Mouse (Mus musculus) kidney, postnatal 0 days (tissue): ENCODE measurements around the gene Sprr1a. TPM values are rescaled to one million over a fixed set of nuclear protein-coding genes. Genes with fewer than 3 reads are reported as not detected.
"Not testable (repeated sequence)": the region's sequence is repeated elsewhere in the genome, so short reads cannot be mapped to it uniquely, and the experiment has no call there.

Experiments
- ATAC-seq: fragments of 200-750 bp; cut with Nextera tagmentation; replicated peaks from 2 replicates; pipeline ENCODE4 v1.8.0; 2017; ENCODE audit warnings: low read depth, moderate number of reproducible peaks, moderate TSS enrichment, moderate library complexity; ENCODE audit not compliant: low FRiP score
- DNase-seq: peaks from one replicate; pipeline ENCODE4 v3.0.0-alpha.2; 2016; ENCODE audit warnings: low spot score
- H3K27ac ChIP-seq: fragments of 300-500 bp; sonication (generic); 2 replicates; pipeline ENCODE4 v1.5.1; 2014; ENCODE audit warnings: mild to moderate bottlenecking
- H3K27me3 ChIP-seq: fragments of 300-500 bp; sonication (generic); 2 replicates; pipeline ENCODE4 v1.6.1; 2014; ENCODE audit warnings: low read length, mixed read lengths; ENCODE audit not compliant: insufficient read depth
- H3K36me3 ChIP-seq: fragments of 300-500 bp; sonication (generic); 2 replicates; pipeline ENCODE4 v1.6.1; 2014; ENCODE audit warnings: low read length, mixed read lengths; ENCODE audit not compliant: insufficient read depth
- H3K4me1 ChIP-seq: fragments of 300-500 bp; sonication (generic); replicated peaks from 2 replicates; pipeline ENCODE4 v1.6.1; 2014; ENCODE audit warnings: antibody characterized with exemption, low read length, mixed read lengths; ENCODE audit not compliant: insufficient read depth
- H3K4me2 ChIP-seq: fragments of 300-500 bp; sonication (generic); 2 replicates; pipeline ENCODE4 v1.6.1; 2014; ENCODE audit warnings: mild to moderate bottlenecking, low read length, moderate library complexity, mixed read lengths
- H3K4me3 ChIP-seq: fragments of 300-500 bp; sonication (generic); replicated peaks from 2 replicates; pipeline ENCODE4 v1.5.1; 2014; ENCODE audit warnings: low read depth, low read length
- H3K9ac ChIP-seq: fragments of 300-500 bp; sonication (generic); 2 replicates; pipeline ENCODE4 v1.6.1; 2014; ENCODE audit warnings: low read depth, low read length
- H3K9me3 ChIP-seq: fragments of 300-500 bp; sonication (generic); replicated peaks from 2 replicates; pipeline ENCODE4 v1.6.1; 2016; ENCODE audit warnings: low read length, inconsistent platforms, mixed read lengths
- CTCF ChIP-seq: IDR thresholded peaks from 2 replicates; pipeline ENCODE4 v1.5.1; 2016; ENCODE audit warnings: antibody characterized with exemption, low read depth, mild to moderate bottlenecking, moderate library complexity
- WGBS: fragments of 180-500 bp; shearing (Covaris S2); extraction: QIAGEN DNeasy Blood & Tissue Kit; methylation state at CpG from one replicate; pipeline ENCODE4 v1.1.7; 2014; 5-methylcytosine and 5-hydroxymethylcytosine counted together
- polyA plus RNA-seq: library from polyadenylated mRNA; unstranded; fragments of >200 nt; fragmentation: Nextera tagmentation; extraction: Ambion mirVana; gene quantifications from 2 replicates; pipeline ENCODE4 v1.2.1, GENCODE M21; 2015

Sprr1a gene
- 96.3 and 137 TPM in 2 replicates for polyA plus RNA-seq

DNA sequence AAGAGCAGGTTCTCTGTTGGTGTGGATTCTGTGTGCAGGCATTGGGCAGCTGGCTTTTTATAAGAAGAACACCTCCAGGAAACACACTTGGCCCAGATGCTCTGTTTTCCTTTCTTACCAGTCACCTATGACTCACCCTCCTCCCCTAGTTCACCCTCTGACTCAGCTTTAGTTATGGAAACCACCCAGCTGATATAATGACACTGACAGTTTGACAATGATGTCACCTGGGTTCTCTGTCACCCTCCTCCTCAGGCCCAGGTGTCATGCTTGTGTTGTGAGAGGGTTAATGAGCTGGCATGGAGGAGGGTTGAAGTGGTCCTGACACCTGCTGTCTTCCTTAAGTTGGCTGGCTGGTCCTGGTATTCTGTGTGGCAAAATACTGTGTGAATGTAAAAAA, at the start of gene Sprr1a:
Gene Sprr1a (minus strand): TSS at position 33 of the 400 bp plus-strand sequence.
- Histone ChIP-seq H3K4me2 (no peak within 1 kb of the TSS), H3K4me1 (no peaks in the 10 kb centered on the region), H3K9ac (no peak within 1 kb of the TSS), H3K27me3 (no peaks in the 10 kb centered on the region), H3K36me3 (no peaks in the 10 kb centered on the region), H3K27ac (no peak within 1 kb of the TSS), H3K9me3 (no peaks in the 10 kb centered on the region), H3K4me3 (no peak within 1 kb of the TSS)
- no peak for ATAC-seq
- no peak for DNase-seq
- TF ChIP-seq CTCF = no peak

- Histone ChIP-seq H3K4me3 (no peak within 1 kb of the TSS), H3K4me2 (no peak within 1 kb of the TSS), H3K4me1 (no peaks in the 10 kb centered on the region), H3K9me3 (no peaks in the 10 kb centered on the region), H3K9ac (no peak within 1 kb of the TSS), H3K27ac (no peak within 1 kb of the TSS), H3K36me3 (no peaks in the 10 kb centered on the region), H3K27me3 (no peaks in the 10 kb centered on the region)
- DNase-seq (no peak), ATAC-seq (no peak)
- 85% methylated on average over 3 of the region's 3 CpGs for WGBS
- TF ChIP-seq CTCF = no peak
Observed at GRCm38 (mm10) chr3:92534411-92534810, 48.7 kb upstream of the Sprr1a start, which contains the start of gene 2310046K23Rik. 2310046K23Rik (minus strand) TSS chr3:92534511.

DNA sequence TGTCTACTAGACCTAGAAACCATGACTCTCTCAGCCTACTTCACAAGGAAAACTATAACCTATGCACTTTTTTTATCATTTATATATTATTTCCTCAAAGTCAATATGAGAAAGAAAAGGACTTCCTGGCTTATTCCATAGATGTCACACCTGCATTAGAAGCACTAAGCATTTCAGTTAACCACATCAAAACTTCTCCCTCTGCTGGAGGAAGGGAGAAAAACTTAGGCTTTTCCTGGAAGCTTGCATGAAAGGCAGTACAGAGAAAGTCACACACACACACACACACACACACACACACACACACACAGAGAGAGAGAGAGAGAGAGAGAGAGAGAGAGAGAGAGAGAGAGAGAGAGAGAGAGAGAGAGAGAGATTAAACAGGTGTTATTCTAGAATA, 26.6 kb upstream of the Sprr1a start:
- no peaks in the 10 kb centered on the region for H3K36me3 ChIP-seq
- H3K27me3 ChIP-seq = no peaks in the 10 kb centered on the region
- no peaks in the 10 kb centered on the region for H3K4me1 ChIP-seq
- peak; percentile 61; the same call in 1 of the 2 replicates for TF ChIP-seq CTCF
- H3K4me2 ChIP-seq = no peak overlapping the region
- no peak overlapping the region for H3K27ac ChIP-seq
- no peak overlapping the region for H3K4me3 ChIP-seq
- peak; percentile 49 for DNase-seq
- ATAC-seq = no peak
- H3K9ac ChIP-seq = no peak overlapping the region
- H3K9me3 ChIP-seq = no peaks in the 10 kb centered on the region

GRCm38 (mm10) chr3:92510786-92511185, 25.1 kb upstream of the Sprr1a start:
- Histone ChIP-seq H3K9ac (no peak overlapping the region), H3K4me1 (no peaks in the 10 kb centered on the region), H3K4me2 (no peak overlapping the region), H3K27ac (no peak overlapping the region), H3K27me3 (no peaks in the 10 kb centered on the region), H3K36me3 (no peaks in the 10 kb centered on the region), H3K9me3 (no peaks in the 10 kb centered on the region), H3K4me3 (no peak overlapping the region)
- DNase-seq (peak; percentile 71), ATAC-seq (peak; percentile 65; the same call in 1 of the 2 replicates)
- peak; percentile 80 for TF ChIP-seq CTCF

GRCm38 (mm10) chr3:92508185-92508584, 22.5 kb upstream of the Sprr1a start:
- Histone ChIP-seq H3K9ac (no peak overlapping the region), H3K27me3 (no peaks in the 10 kb centered on the region), H3K4me2 (no peak overlapping the region), H3K4me1 (no peaks in the 10 kb centered on the region), H3K9me3 (no peaks in the 10 kb centered on the region), H3K4me3 (no peak overlapping the region), H3K27ac (no peak overlapping the region), H3K36me3 (no peaks in the 10 kb centered on the region)
- TF ChIP-seq CTCF = no peak
- ATAC-seq (no peak), DNase-seq (no peak)
- 80% methylated on average over 1 of the region's 1 CpGs for whole genome bisulfite sequencing

DNA sequence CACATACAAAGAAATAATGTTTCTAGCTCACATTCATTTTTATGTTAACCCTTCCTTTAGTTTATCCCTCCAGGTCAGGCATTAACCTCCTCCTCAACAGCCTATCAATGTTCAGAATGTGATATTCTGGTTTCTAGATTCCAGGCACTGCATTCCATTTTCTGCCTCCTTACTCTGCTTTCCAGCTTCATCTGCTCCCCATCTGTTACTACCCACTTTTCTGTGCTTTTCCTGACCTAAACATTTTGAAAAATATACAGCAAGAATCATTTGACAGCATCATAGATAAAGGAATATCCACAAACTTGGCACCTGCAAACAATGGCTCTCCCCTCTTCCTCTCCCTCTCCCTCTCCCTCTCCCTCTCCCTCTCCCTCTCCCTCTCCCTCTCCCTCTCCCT, 17.8 kb upstream of the Sprr1a start:
- H3K27me3 ChIP-seq = no peaks in the 10 kb centered on the region

GRCm38 (mm10) chr3:92500393-92500792, 14.7 kb upstream of the Sprr1a start, which contains the start of gene Sprr4:
Sprr4 (minus strand) TSS chr3:92500493.
- ATAC-seq = no peak
- WGBS = 74% methylated on average over 1 of the region's 1 CpGs
- no peak within 1 kb of the TSS for H3K9ac ChIP-seq
- H3K9me3 ChIP-seq = no peaks in the 10 kb centered on the region
- H3K4me3 ChIP-seq = no peak within 1 kb of the TSS
- H3K4me2 ChIP-seq = no peak within 1 kb of the TSS
- H3K4me1 ChIP-seq = no peaks in the 10 kb centered on the region
- TF ChIP-seq CTCF = no peak
- no peaks in the 10 kb centered on the region for H3K27me3 ChIP-seq
- H3K36me3 ChIP-seq = no peaks in the 10 kb centered on the region
- DNase-seq = no peak
- no peak within 1 kb of the TSS for H3K27ac ChIP-seq

More for the DNA sequence above, 17.8 kb upstream of the Sprr1a start:
- no peak overlapping the region for H3K27ac ChIP-seq
- no peak overlapping the region for H3K4me2 ChIP-seq
- H3K4me3 ChIP-seq = no peak overlapping the region
- TF ChIP-seq CTCF = no peak
- ATAC-seq (no peak), DNase-seq (no peak)
- H3K36me3 ChIP-seq = no peaks in the 10 kb centered on the region
- no peaks in the 10 kb centered on the region for H3K4me1 ChIP-seq
- H3K9me3 ChIP-seq = no peaks in the 10 kb centered on the region
- no peak overlapping the region for H3K9ac ChIP-seq

DNA sequence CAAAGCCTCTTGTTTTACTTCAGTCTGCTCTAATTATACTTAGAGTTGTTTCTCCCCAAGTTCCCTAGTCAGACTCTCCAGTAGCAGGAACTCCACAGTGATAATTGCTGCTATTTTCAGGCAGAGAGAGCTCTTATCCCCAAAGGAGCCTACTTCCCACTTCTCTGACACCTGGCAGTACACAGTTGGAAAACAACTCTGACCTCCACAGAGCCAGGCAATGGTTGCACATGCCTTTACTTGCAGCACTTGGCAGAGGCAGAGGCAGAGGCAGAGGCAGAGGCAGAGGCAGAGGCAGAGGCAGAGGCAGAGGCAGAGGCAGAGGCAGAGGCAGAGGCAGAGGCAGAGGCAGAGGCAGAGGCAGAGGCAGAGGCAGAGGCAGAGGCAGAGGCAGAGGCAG, 4.6 kb upstream of the Sprr1a start:
- not testable (repeated sequence) for H3K4me3 ChIP-seq, H3K27ac ChIP-seq, H3K4me1 ChIP-seq, DNase-seq, H3K9me3 ChIP-seq, H3K4me2 ChIP-seq, H3K9ac ChIP-seq, ATAC-seq, H3K27me3 ChIP-seq, H3K36me3 ChIP-seq
